Mouse (Mus musculus) spleen, adult 2 months (tissue): ENCODE data around the gene Gm45213.

Experiments used
- CTCF ChIP-seq: fragments of 200-500 bp; IDR thresholded peaks from 2 replicates; pipeline ENCODE4 v1.5.1; 2011; ENCODE audit warnings: mild to moderate bottlenecking, inconsistent platforms; ENCODE audit not compliant: insufficient read depth, insufficient read length, insufficient replicate concordance; ENCODE audit errors: extremely low read depth
- POLR2A ChIP-seq: fragments of 200-500 bp; IDR thresholded peaks from 2 replicates; pipeline ENCODE4 v1.6.1; 2011; ENCODE audit warnings: low read depth, low read length, inconsistent platforms

GRCm38 (mm10) chr7:66105771-66106170 is 62.4 kb downstream of the Gm45213 start:
- TF ChIP-seq POLR2A (no peak), CTCF (no peak)
